Mouse (Mus musculus) liver, adult (tissue): ENCODE results near the gene Fam107b.

ENCODE experiments used
- GATA4 ChIP-seq: IDR thresholded peaks from 2 replicates; pipeline ENCODE4 v1.6.1; 2014; ENCODE audit warnings: mild to moderate bottlenecking, low read length; ENCODE audit not compliant: insufficient replicate concordance

The Fam107b gene

DNA sequence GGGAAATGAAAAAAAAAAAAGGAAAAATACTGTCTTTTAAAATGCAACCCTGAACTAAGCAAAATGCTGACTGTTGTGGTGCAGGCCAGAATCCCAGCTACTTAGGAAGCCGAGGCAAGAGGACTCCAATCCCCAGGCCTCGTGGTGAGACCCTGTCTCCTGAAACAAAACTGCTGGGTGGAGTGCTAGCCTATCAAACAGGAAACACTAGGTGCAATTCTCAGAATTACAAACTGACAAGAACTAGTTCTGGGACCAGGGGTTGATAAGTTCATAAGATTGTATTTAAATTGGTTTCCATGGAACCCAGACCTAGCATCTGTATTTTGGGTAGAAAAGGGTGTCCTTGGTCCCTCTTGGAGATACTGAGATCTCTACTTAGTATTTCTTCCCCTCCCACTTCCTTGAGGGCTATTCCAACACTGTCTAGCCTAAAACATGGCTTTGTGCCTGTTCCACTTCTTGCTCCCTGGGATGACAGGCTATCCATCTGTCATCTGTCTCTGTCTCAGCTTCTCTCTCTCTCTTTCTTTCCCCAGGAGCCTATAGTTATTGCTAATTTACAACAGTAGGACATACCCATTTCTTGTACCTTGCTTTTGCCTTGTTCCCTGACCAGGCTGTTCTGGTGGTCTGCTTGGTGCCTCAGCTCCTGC is 24.5 kb downstream of the Fam107b start:
- no peak for TF ChIP-seq GATA4

GRCm38 (mm10) chr2:3600421-3600820 is 30.1 kb downstream of the Fam107b start:
- TF ChIP-seq GATA4: no peak

DNA sequence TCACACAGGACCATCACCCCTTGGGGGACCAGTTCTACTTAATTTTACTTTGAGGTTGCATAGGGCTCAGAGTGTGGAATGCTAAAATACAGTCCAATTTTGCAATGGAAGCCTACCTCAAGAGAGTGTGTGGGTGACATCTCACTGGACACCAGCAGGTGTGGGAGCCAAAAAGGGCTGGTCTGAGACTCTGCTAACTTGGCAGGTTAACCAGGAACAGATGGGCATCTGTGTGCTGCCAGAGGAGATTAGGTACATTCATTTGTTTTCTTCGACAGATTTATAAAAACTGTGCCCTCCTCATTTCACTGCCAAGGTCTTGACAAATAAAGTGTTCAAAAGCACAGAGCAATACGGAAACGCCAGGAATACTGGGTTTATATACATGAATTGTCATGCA is 32.3 kb downstream of the Fam107b start:
- no peak for TF ChIP-seq GATA4

DNA sequence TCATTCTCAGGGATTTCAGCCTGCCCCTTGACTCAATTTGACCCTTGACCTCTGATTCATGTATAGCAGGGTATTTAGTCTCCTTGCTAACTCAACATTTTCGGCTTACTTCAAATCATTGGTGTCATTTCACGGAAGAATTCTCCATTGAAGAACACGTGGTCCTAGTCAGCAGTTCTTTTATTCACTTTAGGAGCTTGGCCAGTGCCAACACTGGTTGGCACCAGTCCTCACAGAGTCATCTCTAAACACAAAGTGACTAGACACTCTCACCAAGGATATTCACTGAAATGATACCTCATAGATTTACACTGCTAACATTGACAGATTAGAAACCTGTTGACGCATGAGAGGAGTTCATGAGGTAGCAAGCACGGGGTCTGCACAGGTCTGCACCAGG is 32.9 kb downstream of the Fam107b start:
- no peak for TF ChIP-seq GATA4

DNA sequence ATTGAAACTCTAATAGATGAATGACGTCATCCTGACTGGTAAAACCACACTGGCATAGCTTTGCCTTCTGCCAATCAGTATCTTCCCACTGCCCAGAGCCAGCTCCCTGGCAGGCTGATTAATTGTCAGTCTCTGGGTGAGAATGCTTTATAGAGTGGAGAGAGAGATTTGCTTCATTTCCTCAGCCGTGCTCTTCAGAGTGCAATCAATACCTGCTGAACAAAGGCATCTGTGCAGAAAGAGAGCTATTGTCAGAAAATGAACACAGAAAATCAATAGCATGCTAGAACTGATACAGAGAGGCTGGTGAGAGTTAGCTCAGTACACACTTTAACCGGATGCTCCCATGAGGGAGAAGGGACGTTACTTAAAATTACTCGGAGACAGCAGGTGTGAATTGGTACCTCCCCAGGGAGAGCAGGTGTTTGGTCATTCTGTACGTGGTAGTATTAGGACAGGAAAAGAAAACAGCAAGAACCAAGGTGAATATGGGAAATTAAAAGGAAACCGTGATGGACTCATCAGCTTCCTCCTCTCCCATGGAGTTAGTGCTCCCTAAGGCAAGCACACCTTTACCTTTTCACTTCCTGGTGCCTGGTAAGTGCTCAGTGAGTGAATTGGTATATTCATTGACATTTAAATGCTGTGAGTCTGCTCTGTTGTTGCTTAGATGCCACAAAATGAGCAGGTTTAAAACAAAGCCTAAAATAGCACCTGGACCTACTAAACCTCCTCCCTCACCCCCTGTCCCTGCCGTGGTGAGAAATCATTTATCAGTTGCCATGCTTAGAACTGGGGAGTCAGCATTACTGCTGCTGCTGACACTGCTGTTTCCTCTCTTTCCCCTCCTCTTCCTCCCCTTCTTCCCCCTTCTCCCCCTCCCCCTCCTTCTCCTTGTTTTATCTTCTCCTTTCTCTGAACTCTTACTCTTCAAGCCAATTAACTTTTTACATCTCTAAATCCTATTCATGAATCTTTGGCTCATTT is 38.9 kb downstream of the Fam107b start:
- no peak for TF ChIP-seq GATA4

DNA sequence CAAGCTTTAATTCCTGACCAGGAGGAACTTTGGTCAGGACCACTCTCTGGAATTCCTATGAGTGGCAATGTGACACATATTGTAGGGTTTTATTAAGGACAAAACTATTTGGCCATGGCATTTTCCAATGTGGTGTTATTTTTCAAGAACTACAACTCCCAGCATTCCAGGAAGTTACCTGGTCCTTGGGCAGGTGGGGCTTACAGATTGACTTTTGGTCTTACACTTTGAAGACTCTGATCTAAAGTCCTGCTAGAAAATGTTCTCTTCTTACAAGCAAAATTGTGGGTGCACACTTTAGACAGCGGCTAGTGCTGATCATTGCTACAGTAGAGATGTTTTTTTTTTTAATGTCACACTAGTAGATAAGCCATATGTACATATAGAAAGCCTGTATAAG is 48.2 kb downstream of the Fam107b start:
- TF ChIP-seq GATA4: no peak

DNA sequence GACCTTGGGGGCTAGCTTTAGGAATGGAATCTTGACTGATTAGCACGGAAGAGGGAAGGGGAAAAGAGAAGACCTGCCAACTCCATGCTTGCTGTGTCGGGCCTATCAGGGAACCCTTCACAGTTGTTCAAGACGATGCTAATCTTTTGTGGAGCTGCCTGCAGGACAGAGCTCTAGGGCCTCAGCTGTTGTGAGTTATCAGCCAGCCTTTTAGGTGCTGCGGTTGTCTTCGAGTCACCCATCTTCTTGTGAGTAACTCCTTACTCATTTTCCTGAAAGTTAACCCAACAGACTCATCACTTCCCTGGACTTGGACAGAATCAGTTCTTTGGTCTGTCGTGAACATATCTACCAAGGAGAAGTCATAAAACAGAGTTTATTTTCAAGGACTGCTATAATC is 51.3 kb downstream of the Fam107b start:
- no peak for TF ChIP-seq GATA4

GRCm38 (mm10) chr2:3622158-3622557 is 51.9 kb downstream of the Fam107b start:
- TF ChIP-seq GATA4: no peak

DNA sequence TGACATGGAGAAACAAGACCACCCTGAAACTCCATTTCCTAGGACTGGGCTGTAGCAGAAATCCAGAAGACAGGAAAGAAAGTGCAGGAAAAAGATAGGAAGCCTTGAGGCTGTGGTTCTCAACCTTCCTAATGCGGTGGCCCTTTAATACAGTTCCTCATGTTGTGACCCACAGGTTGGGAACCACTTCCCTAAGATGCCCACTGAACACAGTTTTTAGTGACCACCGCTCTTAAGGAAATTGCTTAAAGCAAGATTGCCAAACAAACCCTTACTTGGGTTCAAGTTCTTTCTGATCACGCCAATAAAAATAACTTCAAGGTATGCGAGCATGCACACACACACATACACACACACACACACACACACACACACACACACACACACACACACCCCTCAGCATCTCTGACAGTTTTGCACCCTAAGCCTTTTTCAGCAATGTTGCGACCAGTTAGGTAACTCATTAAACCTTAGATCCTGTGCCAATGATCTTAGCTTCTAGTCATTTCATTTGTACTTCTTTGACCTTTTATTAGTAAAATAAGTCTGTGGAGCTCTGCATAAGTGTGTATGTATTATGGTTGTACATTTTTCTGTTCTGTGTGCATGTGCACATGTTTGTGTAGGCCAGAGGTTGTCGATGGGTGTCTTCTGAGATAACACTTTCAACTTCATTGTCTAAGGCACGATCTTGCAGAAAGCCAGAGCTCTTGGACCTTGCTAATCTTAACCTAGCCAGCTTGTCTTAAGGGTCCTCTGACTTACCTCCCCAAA is 53.1 kb downstream of the Fam107b start:
- no peak for TF ChIP-seq GATA4

DNA sequence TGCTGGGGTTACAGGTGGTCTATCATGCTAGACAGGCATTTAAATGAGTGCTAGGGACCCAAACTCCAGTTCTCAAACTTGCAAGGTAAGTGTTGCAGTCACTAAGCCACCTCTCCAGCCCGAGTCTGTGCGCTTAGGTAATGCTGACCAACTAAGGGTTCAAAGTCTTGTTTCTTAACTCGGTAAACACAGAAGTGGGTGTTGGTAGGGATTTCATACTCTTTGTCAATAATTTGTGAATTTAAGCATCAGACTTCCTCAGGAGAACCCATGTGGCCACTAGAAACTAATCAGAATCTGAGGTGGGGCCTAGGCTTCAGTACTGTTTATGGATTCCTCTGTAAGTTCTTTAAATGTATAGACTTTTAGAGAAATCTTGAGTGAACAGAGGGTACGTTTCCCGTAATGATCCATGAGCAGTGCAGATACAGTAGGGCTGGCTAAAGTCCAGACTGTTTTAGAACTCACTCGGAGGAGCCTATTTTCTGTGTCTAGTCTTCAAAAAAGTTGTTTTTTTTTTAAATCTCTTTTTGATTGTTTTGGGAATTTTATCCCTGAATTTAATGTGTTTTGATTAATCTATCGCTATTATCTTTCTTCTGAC is 53.8 kb downstream of the Fam107b start:
- no peak for TF ChIP-seq GATA4

DNA sequence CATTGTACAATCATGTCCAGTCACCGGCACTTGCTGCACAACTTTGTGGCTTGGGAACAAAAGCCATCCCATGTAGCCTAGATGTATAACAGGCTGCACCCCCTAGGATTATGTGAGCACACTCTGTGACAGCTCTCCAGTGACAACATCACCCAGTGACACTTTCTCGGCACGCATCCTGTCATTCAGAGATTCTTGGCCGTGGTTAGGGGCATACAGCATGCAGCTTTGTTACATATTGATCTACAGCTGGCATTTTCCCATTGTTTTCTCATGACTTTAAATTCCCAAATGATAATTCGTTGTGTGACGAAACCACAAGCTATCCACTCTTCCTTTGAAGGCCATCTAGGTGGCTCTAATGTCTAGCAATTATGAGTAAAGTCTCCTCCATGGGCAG is 58.8 kb downstream of the Fam107b start:
- no peak for TF ChIP-seq GATA4

- TF ChIP-seq GATA4: no peak
These were observed 59.5 kb downstream of the Fam107b start for GRCm38 (mm10) chr2:3629741-3630140.

- TF ChIP-seq GATA4: no peak
These were observed 60.6 kb downstream of the Fam107b start for GRCm38 (mm10) chr2:3630769-3631477.

- TF ChIP-seq GATA4: no peak
These were observed 62.8 kb downstream of the Fam107b start for GRCm38 (mm10) chr2:3633137-3633536.

DNA sequence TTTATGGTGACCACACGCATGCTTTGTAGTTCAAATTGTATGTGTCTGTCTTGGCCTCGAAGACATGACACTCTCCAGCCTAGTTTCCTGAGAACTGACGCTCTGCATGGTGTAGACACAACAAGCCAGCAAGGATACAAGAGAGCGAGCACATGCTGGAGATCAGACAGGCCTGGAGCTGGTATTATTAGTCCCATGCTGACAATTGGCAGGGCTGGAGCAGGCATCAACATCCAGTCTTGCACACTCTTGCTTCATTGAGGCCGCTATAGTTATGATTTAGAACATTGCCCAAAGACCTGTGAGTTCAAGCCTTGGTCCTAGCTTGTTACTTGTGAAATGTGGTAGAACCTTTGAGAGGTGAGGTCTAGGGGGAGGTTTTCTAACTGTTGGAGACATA is 66.5 kb downstream of the Fam107b start:
- TF ChIP-seq GATA4: no peak
